Mouse (Mus musculus) layer of hippocampus, adult 2 months (tissue): ENCODE measurements around the gene Kalrn. TPM values are rescaled to one million over a fixed set of nuclear protein-coding genes. Genes with fewer than 3 reads are reported as not detected.
A peak's percentile ranks its signal among the peaks of the same experiment; 100 is the strongest.

Experiments
- DNase-seq, 2 experiments: peaks; one replicate each; pipeline ENCODE4 v3.0.0; 2022; ENCODE audit warnings: low spot score in 2 of 2
- H3K27ac ChIP-seq: fragments of 200-600 bp; 2 replicates; pipeline ENCODE4 v1.8.1; 2022
- H3K4me3 ChIP-seq: fragments of 200-600 bp; 2 replicates; pipeline ENCODE4 v1.8.1; 2022; ENCODE audit warnings: mild to moderate bottlenecking
- CTCF ChIP-seq: fragments of 200-600 bp; conservative IDR thresholded peaks from 2 replicates; pipeline ENCODE4 v1.8.1; 2022; ENCODE audit warnings: antibody characterized with exemption, mild to moderate bottlenecking, moderate library complexity
- total RNA-seq, 2 experiments: library from RNA; stranded (reverse); gene quantifications; 2 replicates each; pipeline ENCODE4 v1.2.3; 2021

The Kalrn gene
- total RNA-seq, 2 experiments from 2014 or later: 533 to 549 TPM

DNA sequence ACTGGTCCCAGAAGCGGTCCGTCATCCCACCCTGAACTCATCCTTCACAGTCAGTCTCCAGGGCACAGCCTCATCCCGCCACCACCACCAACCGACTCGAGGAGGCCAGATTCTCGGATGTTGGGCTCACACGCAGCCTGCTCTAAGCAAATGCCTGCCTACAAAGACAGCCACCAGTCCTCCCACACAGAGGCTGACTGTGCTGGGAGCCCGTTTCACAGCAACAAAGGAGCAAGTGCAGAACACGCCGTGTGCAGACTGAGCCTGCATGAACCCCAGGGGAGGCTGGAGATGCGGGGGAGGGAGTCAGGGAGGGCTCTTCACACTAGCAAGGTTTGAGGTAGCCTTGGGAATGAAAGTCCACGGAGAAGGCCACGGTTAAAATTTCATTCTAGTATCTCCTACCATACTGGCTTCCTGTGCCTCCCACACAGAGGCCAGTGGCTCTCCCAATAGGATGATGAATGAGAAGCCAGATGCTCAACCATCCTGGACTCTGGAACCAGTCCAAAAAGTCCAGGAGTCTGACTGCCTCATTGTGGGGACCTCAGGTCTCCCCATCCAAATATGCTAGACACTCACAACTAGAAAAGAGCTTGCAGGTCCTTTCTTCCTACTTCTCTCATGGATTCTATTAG is 59.3 kb downstream of the Kalrn start:
- TF ChIP-seq CTCF: no peak
- H3K4me3 ChIP-seq: peak overlapping the region; percentile 72
- peak overlapping the region; percentile 95 for H3K27ac ChIP-seq
- DNase-seq: peak; percentile 69 to 73

DNA sequence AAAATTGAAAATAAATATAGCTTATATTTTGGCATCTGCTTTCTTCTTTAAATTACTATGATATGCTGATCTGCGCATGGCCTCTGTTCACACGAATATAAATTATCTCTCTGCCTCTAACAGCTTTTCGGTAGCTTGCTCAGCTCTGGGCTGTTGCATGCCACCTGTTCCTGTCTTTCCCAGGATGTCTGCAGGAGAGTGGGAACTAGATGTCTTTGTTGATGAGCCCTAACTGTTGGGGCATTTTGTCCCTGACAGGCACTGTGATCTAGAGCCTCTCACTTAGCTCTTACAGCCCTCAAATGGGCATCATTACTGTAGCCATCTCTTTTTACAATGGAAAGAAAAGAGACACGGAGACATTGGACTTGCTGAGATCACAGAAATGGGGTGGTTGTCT is 61.0 kb downstream of the Kalrn start:
- peak overlapping the region; percentile 95 for H3K27ac ChIP-seq
- TF ChIP-seq CTCF: no peak

DNA sequence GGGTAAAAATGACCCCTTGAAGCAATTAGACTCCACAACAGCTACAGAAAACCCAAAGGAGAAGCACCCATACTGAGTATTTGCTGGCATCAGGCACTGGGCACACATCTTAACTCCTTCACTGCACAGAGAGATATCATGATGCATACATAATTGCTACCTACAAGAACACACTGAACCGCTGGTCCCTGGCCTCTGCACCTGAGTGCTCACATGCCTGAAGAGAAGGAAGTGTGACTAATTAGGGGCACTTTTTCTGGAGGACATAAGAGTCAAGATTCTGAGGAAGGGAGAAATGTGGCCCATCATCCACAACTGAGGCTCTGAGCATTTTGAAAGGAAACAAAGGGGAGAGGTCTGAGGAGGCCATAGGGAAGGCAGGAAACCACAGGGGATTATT is 65.2 kb downstream of the Kalrn start:
- Histone ChIP-seq H3K27ac (peak overlapping the region; percentile 37; the same call in 1 of the 2 replicates), H3K4me3 (peak overlapping the region; percentile 23; the same call in 1 of the 2 replicates)
- no peak for DNase-seq
- no peak for TF ChIP-seq CTCF

More for the DNA sequence above, 61.0 kb downstream of the Kalrn start:
- DNase-seq: no peak
- peak overlapping the region; percentile 72 for H3K4me3 ChIP-seq

DNA sequence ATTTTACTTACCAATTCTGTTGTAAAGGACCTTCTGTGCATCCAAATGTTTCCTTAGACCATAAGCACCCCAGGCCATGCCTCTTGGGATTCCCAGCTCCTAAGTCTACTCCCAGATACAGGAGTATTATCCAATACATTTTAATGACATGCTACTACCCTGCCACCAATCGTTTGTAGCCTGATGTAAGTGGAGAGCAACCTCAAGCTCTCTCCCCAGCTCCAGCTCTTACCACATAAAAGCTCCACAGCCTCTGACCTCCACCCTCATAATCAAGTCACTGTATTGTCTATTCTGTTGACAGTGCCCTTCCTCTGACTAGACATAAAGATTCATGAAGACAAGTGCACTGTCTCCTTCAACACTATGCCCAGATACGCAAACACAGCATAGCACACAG is 67.3 kb downstream of the Kalrn start:
- DNase-seq: no peak
- Histone ChIP-seq H3K27ac (peak overlapping the region; percentile 62; the same call in 1 of the 2 replicates), H3K4me3 (no peak overlapping the region)
- no peak for TF ChIP-seq CTCF

- peak; percentile 70 to 79 for DNase-seq
- peak overlapping the region; percentile 81 for H3K27ac ChIP-seq
- no peak overlapping the region for H3K4me3 ChIP-seq
- no peak for TF ChIP-seq CTCF
Measured at GRCm38 (mm10) chr16:34504250-34504649, 69.1 kb downstream of the Kalrn start.

GRCm38 (mm10) chr16:34502110-34502509 is 71.2 kb downstream of the Kalrn start:
- no peak for TF ChIP-seq CTCF
- H3K27ac ChIP-seq: peak overlapping the region; percentile 43
- H3K4me3 ChIP-seq: no peak overlapping the region
- no peak for DNase-seq

- H3K4me3 ChIP-seq: no peak overlapping the region
- H3K27ac ChIP-seq: peak overlapping the region; percentile 46; the same call in 1 of the 2 replicates
- no peak for TF ChIP-seq CTCF
- no peak for DNase-seq
Measured at GRCm38 (mm10) chr16:34494741-34495140, 78.6 kb downstream of the Kalrn start.

DNA sequence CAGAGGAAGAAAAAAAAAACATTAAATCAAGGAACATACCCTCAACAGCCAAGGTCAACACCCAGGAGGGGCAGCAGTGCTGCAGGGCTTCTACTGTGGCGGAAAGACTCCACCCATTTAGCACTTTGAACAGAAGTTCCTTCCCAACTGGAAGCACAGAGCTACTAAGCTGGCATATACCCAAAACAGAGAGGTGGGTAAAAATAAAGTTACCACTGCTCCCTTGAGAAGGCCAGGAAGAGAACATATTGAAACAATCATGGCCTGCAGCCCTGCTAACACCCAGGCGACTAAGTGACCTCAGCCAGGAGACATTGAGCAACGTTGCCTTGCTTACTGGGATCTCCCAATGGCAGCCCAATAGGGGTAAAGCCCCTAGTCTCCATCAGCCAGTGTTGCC is 79.4 kb downstream of the Kalrn start:
- TF ChIP-seq CTCF: no peak
- H3K4me3 ChIP-seq: no peak overlapping the region
- no peak for DNase-seq
- H3K27ac ChIP-seq: peak overlapping the region; percentile 68

GRCm38 (mm10) chr16:34491225-34491624 is 82.1 kb downstream of the Kalrn start:
- TF ChIP-seq CTCF: no peak
- H3K4me3 ChIP-seq: no peak overlapping the region; the same call in 1 of the 2 replicates
- peak overlapping the region; percentile 32; the same call in 1 of the 2 replicates for H3K27ac ChIP-seq
- DNase-seq: no peak

DNA sequence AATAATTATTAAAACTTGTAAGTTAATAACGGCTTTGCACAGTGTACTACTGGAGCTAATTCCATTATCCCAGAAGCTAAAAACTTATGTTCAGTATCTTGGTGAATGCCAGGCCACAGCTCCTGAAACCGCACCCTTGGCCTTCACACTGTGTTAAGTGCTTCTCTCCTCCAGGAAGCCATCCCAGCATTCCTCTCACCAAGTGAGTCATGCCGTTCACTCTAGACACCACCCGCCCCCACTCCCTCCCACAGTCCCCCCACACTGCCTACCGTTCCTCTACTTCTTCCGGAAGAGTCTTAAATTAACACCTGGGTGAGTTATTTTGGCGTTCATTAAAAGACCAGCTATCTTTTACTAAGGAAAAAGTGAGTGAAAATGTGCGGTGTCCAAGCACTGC is 82.8 kb downstream of the Kalrn start:
- no peak for DNase-seq
- peak overlapping the region; percentile 32 for H3K27ac ChIP-seq
- H3K4me3 ChIP-seq: no peak overlapping the region; the same call in 1 of the 2 replicates
- TF ChIP-seq CTCF: no peak

- no peak for DNase-seq
Measured at GRCm38 (mm10) chr16:34489805-34490325, 83.5 kb downstream of the Kalrn start.

GRCm38 (mm10) chr16:34487823-34488222 is 85.5 kb downstream of the Kalrn start:
- no peak for DNase-seq

More at GRCm38 (mm10) chr16:34489805-34490325, 83.5 kb downstream of the Kalrn start:
- Histone ChIP-seq H3K27ac (peak overlapping the region; percentile 32), H3K4me3 (no peak overlapping the region)
- TF ChIP-seq CTCF: no peak

GRCm38 (mm10) chr16:34487268-34487667 is 86.1 kb downstream of the Kalrn start:
- 0 out of 2 replicates have a peak overlapping the region, but pooled peaks have one; percentile 43 for H3K27ac ChIP-seq

More at GRCm38 (mm10) chr16:34487823-34488222, 85.5 kb downstream of the Kalrn start:
- Histone ChIP-seq H3K4me3 (no peak overlapping the region), H3K27ac (peak overlapping the region; percentile 43; the same call in 1 of the 2 replicates)
- no peak for TF ChIP-seq CTCF

GRCm38 (mm10) chr16:34485483-34485882 is 87.8 kb downstream of the Kalrn start:
- DNase-seq: no peak
- Histone ChIP-seq H3K4me3 (no peak overlapping the region), H3K27ac (peak overlapping the region; percentile 78)
- no peak for TF ChIP-seq CTCF

More at GRCm38 (mm10) chr16:34487268-34487667, 86.1 kb downstream of the Kalrn start:
- no peak for TF ChIP-seq CTCF
- DNase-seq: no peak
- no peak overlapping the region for H3K4me3 ChIP-seq
